Mouse (Mus musculus): Measurements from ENCODE around the gene 2300003K06Rik.

DNA sequence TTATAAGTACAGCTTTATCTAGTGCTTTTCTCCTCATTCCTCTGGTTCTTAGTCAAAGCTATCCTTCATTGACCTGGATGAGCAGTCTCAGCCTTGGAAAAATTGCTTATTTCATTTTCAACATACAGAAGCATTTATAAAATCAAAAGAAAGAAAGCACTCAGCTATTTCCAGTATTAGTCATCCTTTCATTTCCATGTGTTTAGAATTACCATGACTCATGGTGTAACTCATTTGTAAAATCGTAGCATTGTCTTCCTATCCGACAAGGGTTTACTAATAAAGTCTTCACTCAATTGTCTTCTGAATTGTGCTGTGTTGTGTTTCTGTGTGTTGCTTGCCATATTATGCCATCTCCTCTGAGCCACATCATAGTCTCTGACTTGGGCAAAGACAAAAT is 20.9 kb upstream of the 2300003K06Rik start:
- no peak for TF ChIP-seq CTCF (IDR thresholded peaks at IDR 0.05; ENCODE audit: control insufficient read depth, insufficient read depth, insufficient read length)
- no peak for TF ChIP-seq CEBPB (IDR thresholded peaks at IDR 0.05; ENCODE audit: low read depth)
- peak; percentile 48 for TF ChIP-seq FOSL1 (IDR thresholded peaks at IDR 0.05; ENCODE audit: insufficient read depth, low read length, poor library complexity, severe bottlenecking)
